Mouse (Mus musculus) cortical plate, adult 2 months (tissue): ENCODE measurements around the gene Evc.

Experiments used
- CTCF ChIP-seq: fragments of 200-500 bp; IDR thresholded peaks from 2 replicates; pipeline ENCODE4 v1.5.1; 2011; ENCODE audit warnings: mild to moderate bottlenecking, control low read depth, low read length; ENCODE audit not compliant: insufficient read depth; ENCODE audit errors: extremely low read depth
- POLR2A ChIP-seq: fragments of 200-500 bp; IDR thresholded peaks from 2 replicates; pipeline ENCODE4 v1.6.1; 2011; ENCODE audit warnings: mild to moderate bottlenecking, low read length, control low read depth; ENCODE audit not compliant: insufficient read depth; ENCODE audit errors: extremely low read depth

DNA sequence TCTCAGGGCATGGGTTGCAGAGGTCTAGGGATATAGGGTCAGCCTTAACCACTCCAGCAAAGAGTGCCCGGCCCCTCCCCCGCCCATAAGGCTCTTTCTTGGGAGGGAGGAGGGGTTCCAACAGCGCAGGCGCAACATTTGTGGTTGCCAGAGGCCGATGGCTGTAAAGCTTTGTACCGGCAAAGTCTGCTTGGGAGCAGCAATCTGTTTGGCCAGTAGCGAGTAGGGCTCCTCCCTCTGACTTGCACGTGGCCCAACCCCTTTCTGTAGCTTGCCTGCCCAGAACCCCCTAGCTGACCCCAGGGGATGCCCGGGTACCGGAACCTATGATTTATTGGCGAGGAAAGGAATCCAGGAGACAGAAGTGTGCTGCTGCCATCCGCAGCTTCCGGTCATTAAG lies 92.5 kb downstream of the Evc start:
- TF ChIP-seq POLR2A (peak; percentile 66; the same call in 1 of the 2 replicates), CTCF (no peak)
